Mouse (Mus musculus) urinary bladder, postnatal 10 days (tissue): ENCODE results near the gene Tmem136.

Experiments
- DNase-seq: peaks from one replicate; pipeline ENCODE4 v3.0.0; 2022; ENCODE audit warnings: low spot score

Gene Tmem136

DNA sequence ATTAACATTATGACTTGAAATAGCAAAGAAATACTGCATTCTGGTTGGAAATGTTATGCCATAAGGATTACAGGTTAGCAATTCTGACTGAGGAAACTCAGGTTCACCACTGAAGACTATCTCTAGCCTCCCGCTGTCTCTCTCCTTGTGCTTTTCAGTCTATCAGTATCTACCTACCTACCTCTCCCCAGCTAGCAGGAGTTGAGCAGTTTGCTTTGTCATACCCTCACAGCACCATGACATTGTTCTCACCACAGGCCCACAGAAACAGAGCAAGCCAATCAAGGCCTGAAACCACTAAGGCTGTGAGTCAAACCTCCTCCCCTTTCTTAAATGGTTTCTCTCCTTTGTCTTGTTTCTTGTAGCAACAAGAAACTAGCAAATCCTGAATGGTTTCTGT lies 41.8 kb downstream of the Tmem136 start:
- DNase-seq: no peak

GRCm38 (mm10) chr9:43071741-43072140 lies 44.6 kb downstream of the Tmem136 start:
- DNase-seq: no peak

- no peak for DNase-seq
Measured at GRCm38 (mm10) chr9:43071176-43071575, 45.2 kb downstream of the Tmem136 start.

DNA sequence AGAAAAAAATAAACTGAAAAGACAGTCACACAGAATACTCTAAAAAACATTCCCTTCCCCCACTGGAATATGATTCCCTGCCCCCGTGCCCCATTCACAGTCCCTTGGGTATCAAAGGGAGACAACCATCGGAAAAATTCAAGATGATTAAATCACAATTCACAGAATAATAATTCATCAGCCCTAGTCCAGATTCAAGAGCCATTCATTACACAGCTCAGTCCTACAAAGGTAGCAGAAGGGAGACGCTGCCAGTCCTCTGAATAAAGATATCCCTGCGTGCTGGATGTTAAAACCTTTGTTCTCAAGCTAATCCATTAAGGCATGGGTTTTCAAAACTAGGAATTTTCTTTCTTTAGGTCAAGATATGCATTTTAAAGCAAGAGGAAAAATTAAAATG lies 45.8 kb downstream of the Tmem136 start:
- DNase-seq: no peak

DNA sequence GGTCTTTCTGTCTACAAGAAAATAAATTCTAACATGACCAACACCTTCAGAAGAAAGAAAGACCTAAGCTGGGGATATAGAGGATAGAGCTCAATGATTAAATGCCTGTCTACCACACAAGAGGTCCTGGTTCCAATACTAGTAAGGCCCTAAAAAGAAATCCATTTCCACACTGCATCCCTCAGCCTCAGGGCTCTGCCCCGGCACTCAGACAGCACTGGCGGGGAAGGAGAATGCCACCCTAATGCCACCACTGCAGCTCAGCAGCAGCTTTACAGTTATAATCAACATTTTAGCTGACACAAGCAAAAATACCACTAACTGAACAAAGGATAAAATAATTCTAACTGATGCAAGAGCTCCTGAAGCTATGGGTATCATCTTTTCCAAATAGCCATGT lies 46.2 kb downstream of the Tmem136 start:
- DNase-seq: no peak

DNA sequence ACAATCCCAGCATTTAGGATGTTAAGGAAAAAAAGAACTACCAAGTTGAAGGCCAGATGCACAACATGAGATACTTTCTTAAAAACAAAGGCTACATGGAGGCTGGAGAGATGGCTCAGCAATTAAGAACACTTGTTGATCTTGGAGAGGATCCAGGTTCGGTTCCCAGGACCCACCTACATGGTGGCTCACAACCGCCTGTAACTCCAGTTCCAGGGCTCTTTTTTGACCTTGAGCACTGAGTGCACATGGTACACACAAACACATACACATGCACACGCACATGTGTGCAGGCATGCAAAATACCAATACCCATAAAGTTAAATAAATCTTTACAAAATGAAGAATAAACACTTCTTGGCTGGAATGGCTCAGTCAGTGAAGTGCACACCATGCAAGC lies 48.5 kb downstream of the Tmem136 start:
- no peak for DNase-seq

- no peak for DNase-seq
Measured at GRCm38 (mm10) chr9:43065231-43065630, 51.1 kb downstream of the Tmem136 start.

- no peak for DNase-seq
Measured at GRCm38 (mm10) chr9:43061545-43061944, 54.8 kb downstream of the Tmem136 start.
